Mouse (Mus musculus) skeletal muscle tissue, adult 2 months (tissue): ENCODE results near the gene Zzz3.

Experiments used
- DNase-seq: peaks from one replicate; pipeline ENCODE4 v3.0.0-alpha.2; 2012; ENCODE audit warnings: low read depth, low spot score

Zzz3 gene

GRCm38 (mm10) chr3:152467312-152467711, 72.0 kb downstream of the Zzz3 start:
- no peak for DNase-seq

- no peak for DNase-seq
These were observed 72.8 kb downstream of the Zzz3 start for GRCm38 (mm10) chr3:152468032-152468431.

GRCm38 (mm10) chr3:152468569-152469041, 73.3 kb downstream of the Zzz3 start:
- DNase-seq: no peak

GRCm38 (mm10) chr3:152469423-152470200, 74.3 kb downstream of the Zzz3 start:
- DNase-seq: no peak

- no peak for DNase-seq
These were observed 75.1 kb downstream of the Zzz3 start for GRCm38 (mm10) chr3:152470347-152470746.

- DNase-seq: no peak
These were observed 77.4 kb downstream of the Zzz3 start for GRCm38 (mm10) chr3:152472676-152473075.

GRCm38 (mm10) chr3:152474582-152475277, 79.5 kb downstream of the Zzz3 start:
- DNase-seq: peak; percentile 43

GRCm38 (mm10) chr3:152475278-152475669, 80.0 kb downstream of the Zzz3 start:
- DNase-seq: no peak

- DNase-seq: no peak
These were observed 80.6 kb downstream of the Zzz3 start for GRCm38 (mm10) chr3:152475894-152476293.

- DNase-seq: peak; percentile 53
These were observed 82.7 kb downstream of the Zzz3 start for GRCm38 (mm10) chr3:152477796-152478527.

- peak; percentile 71 for DNase-seq
These were observed 83.5 kb downstream of the Zzz3 start for GRCm38 (mm10) chr3:152478599-152479435.

GRCm38 (mm10) chr3:152480336-152480735, 85.1 kb downstream of the Zzz3 start:
- DNase-seq: no peak

- DNase-seq: no peak
These were observed 86.9 kb downstream of the Zzz3 start for GRCm38 (mm10) chr3:152482182-152482581.

GRCm38 (mm10) chr3:152483800-152484199, 88.5 kb downstream of the Zzz3 start:
- DNase-seq: no peak

- no peak for DNase-seq
These were observed 88.9 kb downstream of the Zzz3 start for GRCm38 (mm10) chr3:152484206-152484605.

- no peak for DNase-seq
These were observed 93.7 kb downstream of the Zzz3 start for GRCm38 (mm10) chr3:152488964-152489363.

- no peak for DNase-seq
These were observed 95.2 kb downstream of the Zzz3 start for GRCm38 (mm10) chr3:152490423-152490822.

GRCm38 (mm10) chr3:152492241-152492640, 97.0 kb downstream of the Zzz3 start:
- DNase-seq: no peak

- no peak for DNase-seq
These were observed 98.5 kb downstream of the Zzz3 start for GRCm38 (mm10) chr3:152493813-152494212.

GRCm38 (mm10) chr3:152494667-152495360, 99.5 kb downstream of the Zzz3 start:
- DNase-seq: no peak
